Mouse (Mus musculus) bone marrow, adult 2 months (tissue): ENCODE measurements around the gene 2410004B18Rik. TPM values are rescaled to one million over a fixed set of nuclear protein-coding genes. Genes with fewer than 3 reads are reported as not detected.

Experiments
- H3K27ac ChIP-seq: fragments of 200-500 bp; 2 replicates; pipeline ENCODE4 v1.5.1; 2012; ENCODE audit warnings: low read depth, mild to moderate bottlenecking, control low read depth, inconsistent platforms, low read length; ENCODE audit not compliant: control insufficient read depth, poor library complexity, insufficient read depth
- H3K4me1 ChIP-seq: fragments of 200-500 bp; 2 replicates; pipeline ENCODE4 v1.6.1; 2011; ENCODE audit warnings: low read length; ENCODE audit not compliant: control insufficient read depth, insufficient read depth
- H3K4me3 ChIP-seq: fragments of 200-500 bp; replicated peaks from 2 replicates; pipeline ENCODE3; 2011; ENCODE audit warnings: mild to moderate bottlenecking, low read depth, low read length, control low read depth; ENCODE audit not compliant: control insufficient read depth
- CTCF ChIP-seq: fragments of 200-500 bp; IDR thresholded peaks from 2 replicates; pipeline ENCODE4 v1.5.1; 2011; ENCODE audit warnings: low read length, control low read depth; ENCODE audit not compliant: control insufficient read depth, insufficient read depth
- POLR2A ChIP-seq: fragments of 200-500 bp; IDR thresholded peaks from 2 replicates; pipeline ENCODE4 v1.6.1; 2011; ENCODE audit warnings: low read depth, mild to moderate bottlenecking, control low read depth, low read length, borderline replicate concordance; ENCODE audit not compliant: control insufficient read depth
- WGBS: fragments of 180-500 bp; shearing (Covaris S2); methylation state at CpG from one replicate; pipeline ENCODE4 v1.1.7; 2018; 5-methylcytosine and 5-hydroxymethylcytosine counted together
- polyA plus RNA-seq: library from polyadenylated mRNA; stranded (reverse); fragments of >200 nt; gene quantifications from 2 replicates; pipeline ENCODE4 v1.2.4, GENCODE M21; 2011; ENCODE audit warnings: low replicate concordance; ENCODE audit not compliant: missing spikeins, insufficient read depth, insufficient read length

2410004B18Rik gene
- polyA plus RNA-seq, 1 experiment = 34.3 TPM

DNA sequence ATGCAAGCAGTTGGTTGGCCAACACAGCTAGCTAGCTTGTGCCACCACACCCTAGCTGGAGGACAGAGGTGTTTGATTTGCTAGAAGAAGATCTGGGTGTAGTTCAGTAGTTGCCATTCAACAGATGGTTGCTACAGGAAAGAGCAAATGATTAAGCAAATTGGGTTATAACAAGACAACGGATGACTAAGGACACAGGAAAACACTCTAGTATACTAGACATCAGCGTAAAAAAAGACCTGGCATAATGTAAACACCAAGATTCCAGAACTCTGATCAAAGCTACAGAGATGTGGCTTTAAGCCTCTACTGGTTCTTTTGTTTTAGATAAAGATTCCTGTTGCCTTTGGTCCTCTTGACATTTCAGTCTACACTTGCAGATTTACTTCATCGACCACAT, 14.8 kb upstream of the 2410004B18Rik start:
- WGBS = 58% methylated on average over 3 of the region's 3 CpGs
- H3K4me1 ChIP-seq = peaks cover 2% of the 10 kb centered on the region; the same call in 1 of the 2 replicates
- no peak overlapping the region for H3K4me3 ChIP-seq
- no peak for TF ChIP-seq POLR2A
- TF ChIP-seq CTCF = no peak
- H3K27ac ChIP-seq = no peak overlapping the region

DNA sequence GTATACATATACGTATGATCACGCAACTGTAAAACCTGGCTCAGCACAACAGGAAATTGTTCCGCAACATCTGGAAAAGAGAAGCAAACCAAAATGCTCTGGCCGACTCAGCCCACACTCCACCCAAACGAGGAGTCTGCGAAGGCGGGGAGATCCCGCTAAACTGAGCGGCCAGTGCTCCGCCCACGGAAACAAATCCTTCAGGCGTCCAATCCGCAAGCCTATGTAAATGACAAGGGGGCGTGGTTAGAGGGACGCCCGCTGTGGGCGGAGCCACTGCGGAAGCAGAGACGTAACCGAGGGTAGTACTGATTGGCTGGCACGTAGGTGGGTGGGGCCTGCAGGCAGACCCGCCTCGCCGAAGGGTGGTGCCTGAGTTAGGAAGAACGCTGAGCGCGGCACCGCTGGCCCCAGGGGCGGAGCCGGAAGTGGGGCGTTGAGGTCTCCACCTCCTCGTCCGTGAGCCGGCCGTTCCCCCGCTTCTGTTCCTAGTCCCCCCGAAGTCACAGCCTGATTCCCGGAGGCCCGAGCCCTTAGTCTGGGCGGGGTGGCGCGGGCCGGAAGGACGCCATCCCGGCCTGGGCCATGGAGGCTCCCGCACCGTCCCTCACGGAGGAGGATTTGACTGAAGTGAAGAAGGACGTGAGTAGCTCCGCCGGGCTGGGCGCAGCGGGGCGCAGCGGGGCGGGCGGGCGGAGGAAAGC, 13.8 kb upstream of the 2410004B18Rik start:
- Histone ChIP-seq H3K4me3 (peak overlapping the region; percentile 84), H3K4me1 (peaks cover 2% of the 10 kb centered on the region; the same call in 1 of the 2 replicates), H3K27ac (peak overlapping the region; percentile 99)
- TF ChIP-seq CTCF (no peak), POLR2A (peak; percentile 81)
- WGBS = under 1% methylated on average over 58 of the region's 58 CpGs

GRCm38 (mm10) chr3:145924649-145925337, 13.0 kb upstream of the 2410004B18Rik start:
- peak overlapping the region; percentile 99 for H3K27ac ChIP-seq
- TF ChIP-seq POLR2A = no peak
- TF ChIP-seq CTCF = no peak
- under 1% methylated on average over 39 of the region's 39 CpGs for WGBS
- H3K4me3 ChIP-seq = peak overlapping the region; percentile 84
- peaks cover 3% of the 10 kb centered on the region; the same call in 1 of the 2 replicates for H3K4me1 ChIP-seq

- Histone ChIP-seq H3K4me1 (peaks cover 3% of the 10 kb centered on the region; the same call in 1 of the 2 replicates), H3K4me3 (peak overlapping the region; percentile 84), H3K27ac (no peak overlapping the region)
- no peak for TF ChIP-seq POLR2A
- no peak for TF ChIP-seq CTCF
- 45% methylated on average over 5 of the region's 5 CpGs for WGBS
These were observed 12.3 kb upstream of the 2410004B18Rik start for GRCm38 (mm10) chr3:145925506-145925905.

DNA sequence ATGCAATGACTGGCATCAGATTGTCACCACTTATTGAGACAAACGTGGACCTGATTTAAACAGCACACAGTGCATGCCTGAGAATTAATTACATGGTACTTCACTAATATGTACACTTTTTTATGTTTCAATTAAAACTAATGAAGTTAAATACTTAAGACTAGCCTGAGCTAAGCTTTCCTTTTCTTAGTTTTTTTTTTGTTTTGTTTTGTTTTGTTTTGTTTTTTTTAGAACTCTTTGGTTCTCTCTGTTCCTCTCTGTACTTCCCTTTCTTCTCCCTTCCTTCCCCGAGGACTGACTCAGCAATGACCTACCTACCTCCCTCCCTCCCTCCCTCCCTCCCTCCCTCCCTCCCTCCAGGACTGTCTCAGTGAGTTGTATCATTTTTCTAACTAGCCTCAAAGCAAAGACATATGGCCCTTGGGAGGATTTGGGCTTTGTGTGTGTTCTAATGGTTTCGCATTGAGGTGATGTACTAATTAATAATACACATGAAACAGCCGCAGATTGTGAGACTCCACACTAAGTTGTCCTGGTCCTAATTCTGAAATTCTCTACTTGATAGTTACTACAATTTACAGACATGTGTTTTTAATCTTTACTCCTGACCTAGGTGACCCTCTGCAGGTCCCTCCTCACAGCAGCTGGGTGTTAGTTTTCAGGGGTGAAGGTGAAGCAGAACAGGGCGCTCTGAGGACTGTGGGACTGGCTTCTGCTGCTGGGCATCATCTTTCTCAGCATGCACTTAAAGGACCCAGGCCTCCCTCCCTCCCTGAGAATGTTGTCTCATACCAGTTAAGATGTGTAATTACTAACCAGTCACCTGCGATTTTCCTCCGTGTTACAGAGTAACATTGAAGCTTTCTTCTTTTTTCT, 8.1 kb upstream of the 2410004B18Rik start:
- H3K4me3 ChIP-seq = no peak overlapping the region
- peak overlapping the region; percentile 40; the same call in 1 of the 2 replicates for H3K27ac ChIP-seq
- TF ChIP-seq CTCF (no peak), POLR2A (no peak)
- WGBS = 64% methylated on average over 7 of the region's 7 CpGs
- H3K4me1 ChIP-seq = peaks cover 4% of the 10 kb centered on the region

GRCm38 (mm10) chr3:145933845-145934244, 4.0 kb upstream of the 2410004B18Rik start:
- TF ChIP-seq CTCF (no peak), POLR2A (no peak)
- Histone ChIP-seq H3K27ac (no peak overlapping the region), H3K4me1 (peaks cover 3% of the 10 kb centered on the region), H3K4me3 (no peak overlapping the region)
- WGBS = 11% methylated on average over 9 of the region's 9 CpGs

- 20% methylated on average over 50 of the region's 50 CpGs for WGBS
- no peak overlapping the region; the same call in 1 of the 2 replicates for H3K27ac ChIP-seq
These were observed 863 bp downstream of the 2410004B18Rik start for GRCm38 (mm10) chr3:145938405-145939349.

More at GRCm38 (mm10) chr3:145938405-145939349, 863 bp downstream of the 2410004B18Rik start:
- Histone ChIP-seq H3K4me1 (peaks cover 5% of the 10 kb centered on the region; the same call in 1 of the 2 replicates), H3K4me3 (peak overlapping the region; percentile 96)
- TF ChIP-seq CTCF = no peak
- TF ChIP-seq POLR2A = no peak
